Mouse (Mus musculus): Measurements from ENCODE around the gene Rasgef1b.

Gene Rasgef1b

DNA sequence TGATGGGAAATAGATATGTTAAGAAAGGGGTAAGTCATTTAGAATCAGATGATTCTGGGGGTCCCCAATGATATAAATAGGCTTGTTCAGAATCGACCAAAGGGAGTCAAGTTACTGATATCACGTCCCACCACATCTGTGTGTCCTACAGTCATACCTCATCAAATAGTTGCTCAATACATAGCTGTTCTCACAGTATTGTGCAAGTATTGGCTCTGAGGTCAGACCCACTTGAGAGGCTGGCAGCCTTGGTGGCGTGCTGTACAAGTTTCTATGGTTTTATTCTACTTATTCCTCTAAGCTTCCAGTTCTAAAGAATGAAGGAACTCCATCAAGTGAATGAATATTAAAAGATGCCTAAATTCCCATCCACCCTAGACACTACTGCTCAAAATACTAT is 445.2 kb downstream of the Rasgef1b start:
- no peak for DNase-seq

DNA sequence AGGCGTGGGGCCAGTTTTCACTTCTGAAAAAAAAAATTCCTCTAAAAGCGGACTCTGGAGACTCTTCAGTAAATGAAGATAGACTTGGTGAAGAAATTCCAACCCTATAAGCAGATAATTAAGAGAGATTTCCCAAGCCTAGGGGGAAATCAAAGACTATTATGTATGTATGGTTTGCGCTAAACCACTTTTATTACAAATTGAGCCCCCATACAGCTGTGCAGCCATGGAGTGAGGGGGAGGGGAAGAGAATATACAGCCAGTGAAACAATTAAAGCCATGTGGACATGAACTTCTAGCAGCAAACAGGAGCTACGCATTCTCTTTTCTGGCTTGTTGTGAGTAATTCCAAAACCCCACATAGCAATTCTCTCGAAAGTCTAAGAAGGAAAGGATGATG is 448.3 kb downstream of the Rasgef1b start:
- no peak for DNase-seq

DNA sequence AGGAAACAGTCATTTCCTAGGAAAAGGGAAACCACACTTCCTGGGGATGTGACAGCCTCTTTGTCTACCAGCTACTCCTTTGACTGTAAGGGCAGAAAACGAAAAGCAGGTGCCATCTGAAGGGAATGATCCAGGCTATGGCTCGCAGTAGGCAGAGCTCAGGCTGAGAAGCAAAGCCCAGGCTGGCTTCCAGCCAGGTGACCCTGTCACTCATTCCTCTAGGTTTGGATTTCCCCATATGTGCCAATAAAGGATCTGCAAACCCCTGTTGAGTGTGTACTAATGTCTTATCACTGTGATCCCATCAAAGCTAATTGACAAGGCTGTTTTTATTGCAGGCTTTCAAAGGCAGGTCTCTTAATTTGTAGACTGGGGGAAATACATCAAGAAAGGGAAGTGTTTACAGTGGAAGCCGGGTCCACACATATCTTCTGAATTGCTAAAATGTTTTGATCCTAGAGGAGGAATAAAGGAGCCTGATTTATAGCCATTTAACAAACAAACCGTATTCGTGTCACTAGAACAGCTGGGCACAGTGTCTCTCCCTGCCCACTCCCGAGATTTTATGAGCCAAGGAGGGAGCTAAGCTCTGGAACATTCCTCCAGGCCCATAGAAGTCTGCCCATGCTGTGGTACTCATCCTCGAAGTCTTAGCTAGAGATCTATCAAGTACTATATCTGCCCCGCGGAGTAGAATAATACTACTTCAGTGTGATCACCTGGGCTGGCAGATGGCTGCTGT is 449.7 kb downstream of the Rasgef1b start:
- DNase-seq: no peak

DNA sequence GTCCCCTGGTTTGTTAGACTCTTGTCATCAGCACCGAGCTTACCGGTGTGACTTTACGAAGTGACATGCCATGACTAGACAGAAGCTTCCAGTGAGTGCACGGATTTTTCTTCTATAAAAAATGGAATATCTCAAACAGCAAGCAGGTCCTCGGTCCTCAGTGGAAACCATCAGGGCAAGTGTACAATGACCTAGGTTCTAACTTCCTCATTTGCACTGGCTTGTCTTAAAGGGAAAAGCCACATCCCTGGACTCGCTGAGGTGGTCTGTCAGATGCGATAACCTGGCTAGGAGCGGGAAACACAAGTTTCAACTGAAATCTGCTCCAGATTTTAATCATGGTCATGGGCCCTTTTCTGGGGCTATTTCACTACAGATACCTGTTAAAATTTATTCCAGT is 450.5 kb downstream of the Rasgef1b start:
- no peak for DNase-seq

DNA sequence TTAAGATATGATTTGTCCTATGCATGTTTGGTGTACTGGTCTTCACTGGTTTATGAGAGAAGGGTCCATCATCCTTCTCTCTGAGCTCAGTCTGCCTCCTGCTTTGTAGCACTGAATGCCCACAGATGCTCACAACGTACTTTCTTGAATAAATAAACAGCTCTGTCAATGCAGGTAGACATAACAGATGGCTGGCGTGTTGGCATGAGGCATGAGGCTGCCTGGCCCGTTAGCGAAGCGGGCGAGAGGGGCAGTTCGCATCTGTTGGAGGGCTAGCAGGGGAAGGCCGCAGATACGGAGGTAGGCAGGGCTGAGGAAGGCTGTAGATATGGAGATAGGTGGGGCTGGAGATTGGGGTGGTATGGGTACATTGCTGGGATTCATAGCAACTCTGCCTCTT is 451.3 kb downstream of the Rasgef1b start:
- DNase-seq: no peak

DNA sequence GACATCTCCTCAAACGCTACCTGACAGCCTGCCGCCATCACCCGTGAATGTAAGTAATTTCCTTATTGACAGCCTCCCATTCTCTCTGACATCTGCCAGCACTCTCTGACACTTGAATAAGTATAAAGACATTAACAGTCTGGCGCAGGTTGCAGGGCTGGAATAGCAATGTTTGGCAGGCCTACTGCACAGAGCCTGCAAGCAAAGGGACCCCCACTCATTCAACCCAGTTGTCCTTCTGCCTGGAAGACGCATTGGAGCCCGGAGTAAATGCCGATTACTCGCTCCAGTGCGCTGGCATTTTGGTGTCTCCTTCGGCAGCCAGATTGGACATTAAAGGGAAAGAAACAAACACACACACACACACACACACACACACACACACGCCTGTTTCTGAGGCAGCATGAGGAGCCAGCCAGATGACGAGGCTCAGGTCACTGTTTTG is 454.7 kb downstream of the Rasgef1b start:
- no peak for DNase-seq

DNA sequence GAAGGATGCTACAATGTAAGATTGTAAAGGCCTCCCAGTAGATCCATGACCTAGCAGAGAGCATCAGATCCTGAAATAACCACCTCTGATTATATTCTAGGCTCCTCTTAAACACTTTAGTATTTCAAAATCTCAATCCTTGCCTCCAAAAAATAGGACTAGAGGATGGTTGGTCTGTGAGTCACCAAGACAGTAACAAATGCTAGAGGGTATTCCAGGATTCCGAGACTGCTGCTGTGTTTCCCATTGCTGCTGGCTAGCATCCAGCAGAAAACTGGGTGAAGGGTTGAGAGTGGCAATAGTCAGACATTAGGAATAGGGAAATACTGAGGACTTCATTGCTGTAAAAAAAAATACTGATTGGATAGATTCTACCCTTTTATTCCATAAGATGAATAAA is 457.3 kb downstream of the Rasgef1b start:
- peak; percentile 35 for DNase-seq

DNA sequence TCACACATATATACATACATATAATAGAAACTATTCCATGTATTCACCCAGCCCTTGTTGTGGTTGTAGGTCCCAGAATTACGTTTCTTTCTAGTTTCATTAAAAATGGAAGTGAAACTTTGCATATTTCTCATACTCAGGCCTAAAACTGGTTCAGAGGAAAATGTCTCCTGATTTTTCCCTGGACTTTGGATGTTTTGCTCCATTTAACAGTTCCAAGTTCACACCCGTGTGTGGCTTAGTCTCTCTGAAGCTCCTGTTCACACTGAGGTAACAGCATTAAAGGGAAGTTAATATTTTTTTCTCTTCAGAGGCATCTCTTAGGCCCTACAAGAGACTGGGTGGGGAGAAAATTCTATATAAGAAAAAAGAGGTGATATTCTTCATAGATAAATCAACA is 459.7 kb downstream of the Rasgef1b start:
- no peak for DNase-seq

DNA sequence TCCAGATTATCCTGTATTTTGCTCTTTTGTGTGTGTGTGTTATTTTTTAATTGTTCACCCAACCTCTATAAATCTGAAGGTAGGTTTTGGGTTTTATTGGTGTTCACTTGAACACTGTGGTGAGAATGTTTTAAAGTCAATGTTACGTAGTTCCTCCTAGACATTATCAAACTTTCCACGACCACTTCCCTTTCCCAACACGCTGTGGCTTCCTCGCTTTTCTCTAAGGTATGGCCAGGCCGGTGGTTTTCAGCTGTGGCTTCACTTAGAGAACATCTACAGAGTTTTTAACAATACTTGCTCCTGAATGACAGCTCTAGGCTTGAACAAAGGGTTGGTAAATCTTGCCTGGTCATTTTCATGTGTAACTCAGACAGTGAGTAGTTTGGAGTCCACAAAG is 461.5 kb downstream of the Rasgef1b start:
- DNase-seq: no peak

DNA sequence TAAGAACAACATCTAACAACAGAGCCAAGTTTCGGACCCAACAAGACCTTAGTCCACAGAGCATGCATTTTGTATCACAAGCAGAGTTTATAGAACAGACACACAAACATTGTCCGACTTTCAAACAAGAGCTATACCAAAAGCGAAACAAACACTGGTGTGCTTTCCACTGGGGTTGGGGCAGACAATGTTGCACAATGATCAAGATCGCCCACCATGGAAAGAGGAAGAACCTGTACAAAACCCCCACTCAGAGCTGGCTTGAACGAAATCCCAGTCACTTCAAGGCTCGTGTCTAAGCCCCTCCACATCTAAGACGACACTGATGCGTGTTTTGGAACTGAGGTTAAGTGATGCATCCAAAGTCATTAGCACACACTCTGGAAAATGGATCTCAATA is 462.6 kb downstream of the Rasgef1b start:
- DNase-seq: no peak

DNA sequence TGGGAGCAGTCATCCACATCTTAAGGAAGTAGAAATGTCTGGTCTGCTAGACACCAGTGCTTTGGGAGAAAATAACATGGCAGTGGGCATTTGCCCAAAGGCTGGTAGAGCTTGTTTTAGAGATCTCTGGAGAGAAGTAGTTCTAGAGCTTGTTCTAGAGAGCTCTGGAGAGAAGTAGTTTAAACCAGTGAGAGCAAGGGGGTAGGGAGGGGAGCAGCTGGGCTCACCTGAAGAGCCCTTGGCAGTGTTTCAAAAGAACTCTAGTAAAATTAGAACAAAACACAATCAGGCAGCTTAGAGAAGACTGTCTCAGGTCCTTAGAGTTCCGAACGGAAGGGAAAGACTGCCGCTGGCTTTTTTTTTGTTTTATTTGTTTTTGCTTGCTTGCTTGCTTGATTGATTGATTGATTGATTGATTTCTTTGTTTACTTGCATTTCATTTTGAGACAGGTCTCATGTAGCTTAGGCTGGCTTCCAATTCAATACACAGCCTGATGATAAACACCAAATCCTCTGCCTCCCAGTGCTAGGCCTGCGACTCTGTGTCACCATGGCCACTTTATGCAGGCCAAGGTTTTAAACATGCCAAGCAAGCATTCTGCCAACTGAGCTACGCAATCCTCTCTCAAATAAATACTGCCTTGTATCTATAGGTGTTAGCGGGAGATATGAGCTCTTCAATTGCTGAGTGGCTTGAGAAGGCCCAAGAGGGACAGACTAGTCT is 466.5 kb downstream of the Rasgef1b start:
- DNase-seq: no peak

DNA sequence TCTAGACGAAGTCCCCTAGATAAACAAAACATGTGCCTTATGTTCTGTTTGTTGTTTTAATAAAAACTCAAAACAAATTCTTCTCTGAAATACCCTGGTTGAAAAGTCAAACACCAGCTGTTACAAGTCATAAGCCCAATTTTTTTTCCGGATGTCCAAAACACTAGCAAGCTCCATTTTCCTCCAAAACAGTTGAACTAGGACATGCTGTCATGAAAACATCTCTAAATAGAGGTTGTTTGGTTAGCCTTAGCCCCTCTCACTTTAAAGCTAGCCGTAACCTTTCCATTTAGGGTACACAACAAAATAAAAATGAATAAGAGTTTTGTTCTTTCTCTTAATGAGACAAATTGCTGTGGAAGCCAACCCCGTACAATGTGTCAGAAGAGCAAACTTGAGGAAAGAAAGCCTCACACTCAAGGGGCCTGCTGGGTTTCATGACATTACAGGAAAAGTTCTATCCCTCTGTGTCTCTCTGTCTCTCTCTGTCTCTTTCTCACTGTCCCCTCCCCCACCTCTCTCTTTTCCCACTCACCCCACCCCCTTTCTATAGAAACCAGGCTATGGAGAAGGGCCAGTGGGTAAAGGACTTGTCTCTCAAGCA is 467.6 kb downstream of the Rasgef1b start:
- DNase-seq: peak; percentile 48

DNA sequence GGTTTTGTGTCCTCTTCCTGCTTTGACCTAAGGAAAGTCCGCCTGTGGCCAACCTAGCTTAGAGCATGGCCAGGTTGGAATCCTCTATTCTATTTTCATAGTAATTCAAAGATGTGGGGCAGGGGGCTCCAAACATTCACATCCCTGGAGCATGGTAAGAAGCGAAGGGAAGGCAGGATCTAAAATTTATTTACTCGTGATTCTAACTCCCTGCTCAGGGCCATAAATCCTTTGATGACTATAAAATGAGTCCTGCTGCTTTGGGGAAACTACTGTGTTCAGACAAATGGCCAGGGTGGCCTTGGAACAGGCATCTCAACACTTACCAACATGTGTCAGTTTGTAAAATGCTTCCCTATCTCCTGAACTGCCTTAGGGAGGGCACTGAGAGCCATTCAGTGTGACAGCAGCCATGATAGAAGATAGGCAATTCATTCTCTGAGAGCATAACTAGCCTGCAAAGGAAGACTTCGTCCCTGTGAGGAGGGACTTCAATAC is 470.8 kb downstream of the Rasgef1b start:
- DNase-seq: no peak

DNA sequence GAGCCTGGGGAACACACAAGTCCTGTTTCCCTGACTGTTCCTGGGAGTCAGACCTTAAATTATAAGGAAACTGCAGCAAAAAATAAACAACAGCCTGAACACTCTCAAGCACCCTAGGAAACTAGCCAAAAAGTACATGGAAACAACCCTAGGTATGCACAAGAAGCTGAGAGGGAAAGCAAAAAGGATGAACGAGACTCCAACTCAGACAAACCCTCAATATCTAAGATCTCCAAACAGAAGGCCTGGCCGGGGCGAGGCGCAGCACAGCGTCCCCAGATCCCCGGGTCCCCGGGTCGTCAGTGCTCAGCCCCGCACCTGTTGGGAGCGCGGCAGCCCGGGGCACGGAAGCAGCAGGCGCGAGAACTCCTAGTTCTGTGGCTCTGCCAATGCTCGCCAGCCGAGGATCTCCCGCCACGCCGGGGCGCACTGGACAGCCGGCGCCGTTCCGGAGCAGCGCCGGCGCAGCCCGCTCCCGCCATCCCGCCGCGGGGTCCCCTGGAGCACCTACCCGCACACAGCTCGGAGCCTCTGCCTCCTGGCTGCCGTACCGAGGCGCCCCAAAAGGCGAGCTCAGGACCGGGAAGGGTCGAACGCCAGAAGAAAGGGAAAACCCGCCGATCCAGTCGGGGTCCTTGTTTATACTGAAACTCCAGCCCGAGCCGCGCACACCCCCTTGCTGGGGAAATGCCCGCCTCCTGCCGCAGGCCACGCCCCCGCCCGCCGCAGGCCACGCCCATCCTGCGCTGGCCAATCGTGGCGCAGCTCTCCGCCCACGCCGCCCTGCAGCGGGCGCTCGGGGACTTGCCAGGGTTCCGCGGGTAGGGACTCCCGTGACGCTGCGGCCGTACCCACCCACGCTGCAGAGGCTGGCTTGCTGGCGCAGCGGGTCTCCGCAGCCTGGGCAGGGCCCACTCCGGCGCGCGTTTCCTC is 476.4 kb downstream of the Rasgef1b start:
- peak; percentile 97 for DNase-seq

DNA sequence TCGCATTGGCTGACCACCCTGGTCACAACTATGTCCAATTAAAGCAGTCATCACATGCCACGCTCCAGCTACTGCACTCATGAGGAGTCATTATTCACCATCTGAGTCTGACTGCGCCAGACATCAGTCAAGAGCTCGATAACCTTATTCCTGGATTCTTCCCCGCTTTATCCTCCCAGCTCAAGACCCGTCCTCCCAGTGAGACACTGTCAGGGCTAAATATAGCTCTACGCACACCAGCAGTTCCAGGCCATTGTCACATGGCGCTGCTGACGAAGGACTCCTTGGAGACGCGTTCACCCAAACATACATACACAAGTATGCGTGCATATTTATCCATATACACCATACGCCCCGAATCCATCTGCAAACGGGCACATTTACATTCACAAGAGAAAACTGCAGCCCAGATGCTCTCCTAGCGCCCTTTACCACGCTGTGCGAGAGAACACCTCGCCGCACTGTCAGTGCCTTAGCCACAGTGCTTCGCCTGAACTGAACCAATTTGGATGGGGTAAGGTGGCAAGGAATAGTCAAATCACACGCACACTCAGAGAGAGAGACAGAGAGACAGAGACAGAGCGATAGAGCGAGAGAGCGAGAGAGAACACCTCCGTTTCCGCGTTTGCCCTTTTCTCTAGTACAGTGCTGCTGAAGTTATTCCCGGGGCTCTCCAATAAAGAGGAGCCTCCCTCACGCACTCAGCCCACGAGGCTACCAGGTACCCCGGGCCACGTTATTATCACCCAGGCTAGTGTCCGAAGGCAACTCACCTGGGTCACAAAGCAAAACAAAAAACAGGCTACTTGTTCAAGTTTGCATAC is 477.3 kb downstream of the Rasgef1b start:
- DNase-seq: no peak

DNA sequence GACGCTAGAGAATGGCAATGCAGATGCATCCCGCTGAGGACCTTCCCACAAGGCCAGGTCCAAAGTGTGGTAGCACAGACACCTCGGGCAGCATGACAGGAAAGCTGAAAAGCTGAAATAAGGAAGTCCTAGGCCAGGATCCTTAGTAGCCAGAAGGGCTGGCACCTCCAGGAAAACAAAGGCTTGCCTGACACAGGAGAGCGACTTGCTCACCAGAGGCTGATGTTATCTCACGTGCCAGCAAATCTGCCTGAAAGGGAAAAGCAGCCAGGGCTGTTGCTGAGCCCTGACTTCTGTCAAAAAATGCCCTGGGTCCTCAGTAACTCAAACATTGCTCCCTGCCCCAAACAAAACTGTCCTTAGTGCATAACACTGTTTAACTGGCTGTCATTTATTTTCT is 478.0 kb downstream of the Rasgef1b start:
- DNase-seq: no peak

DNA sequence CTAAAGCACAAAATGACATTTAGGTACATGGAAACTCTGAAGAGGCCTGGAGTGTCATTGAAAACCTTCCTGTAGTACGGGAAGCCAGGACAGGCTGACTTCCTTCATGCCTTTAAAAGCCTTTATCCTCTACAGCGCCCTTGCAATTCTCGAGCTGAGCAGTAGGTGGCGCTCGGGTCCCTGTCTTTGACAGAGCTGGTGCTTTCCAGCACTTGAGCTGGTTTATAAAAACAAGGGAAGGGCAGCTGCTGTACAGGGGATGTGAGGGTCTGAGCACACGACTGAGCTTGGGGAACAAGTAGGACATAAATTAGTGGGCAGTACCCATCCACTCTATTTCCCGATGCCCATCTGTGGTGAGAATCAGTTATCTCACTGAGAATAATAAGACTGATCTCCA is 480.4 kb downstream of the Rasgef1b start:
- peak; percentile 95 for DNase-seq

DNA sequence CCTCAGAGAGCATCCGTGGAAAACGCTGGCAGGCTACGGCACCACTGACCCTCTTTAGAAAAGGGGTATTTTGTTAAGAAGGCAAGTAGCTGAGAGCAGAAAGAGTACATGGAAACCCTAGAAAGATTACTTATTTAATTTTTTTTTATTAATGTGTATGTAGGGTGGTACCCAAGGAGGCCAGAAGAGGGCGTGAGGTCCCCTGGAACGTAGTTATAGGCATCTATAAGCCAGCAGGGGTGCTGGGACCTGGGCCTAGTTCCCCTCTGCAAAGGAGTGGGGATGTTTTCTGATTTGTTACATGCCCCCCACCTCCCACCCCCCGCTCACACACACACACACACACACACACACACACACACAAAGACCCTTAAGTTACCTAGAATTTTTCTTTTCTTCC is 480.9 kb downstream of the Rasgef1b start:
- DNase-seq: no peak

DNA sequence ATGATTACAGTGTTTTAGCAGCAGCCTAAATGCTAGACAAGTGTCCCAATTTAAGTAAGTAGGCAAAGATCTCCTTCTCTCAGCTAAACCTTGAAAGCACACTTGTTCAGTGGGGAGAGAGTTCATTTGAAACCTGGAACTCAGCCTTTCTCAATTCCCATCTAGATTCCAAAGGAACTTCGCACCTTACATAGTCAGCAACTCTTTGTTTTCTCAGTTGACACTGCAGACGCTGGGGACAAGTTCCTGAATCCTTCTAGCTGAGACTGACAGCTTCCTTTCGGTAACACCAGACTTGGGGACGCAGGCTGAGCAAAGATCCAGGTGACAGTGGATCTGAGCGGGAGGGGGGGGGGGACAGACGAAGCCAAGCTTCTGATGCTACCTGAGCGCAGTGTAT is 481.4 kb downstream of the Rasgef1b start:
- no peak for DNase-seq

DNA sequence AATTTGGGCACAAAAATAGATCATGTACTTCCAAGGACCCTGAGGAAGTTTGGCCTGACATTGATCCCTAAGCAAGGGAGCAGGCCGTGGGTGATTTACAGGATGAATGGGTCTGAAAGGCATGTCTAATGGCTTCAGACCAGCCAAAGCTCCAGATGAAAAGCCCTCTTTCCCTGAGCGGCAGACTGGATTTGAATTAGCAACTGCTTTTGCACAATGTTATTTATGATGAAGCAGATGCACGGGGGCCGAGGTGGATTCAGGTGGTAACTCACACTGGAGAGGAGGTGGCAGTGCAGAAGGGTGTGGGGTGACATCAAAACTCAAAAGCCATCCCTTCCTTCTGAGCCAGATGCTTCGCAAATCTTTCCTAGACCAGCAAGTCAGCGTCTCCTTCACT is 481.9 kb downstream of the Rasgef1b start:
- DNase-seq: no peak

DNA sequence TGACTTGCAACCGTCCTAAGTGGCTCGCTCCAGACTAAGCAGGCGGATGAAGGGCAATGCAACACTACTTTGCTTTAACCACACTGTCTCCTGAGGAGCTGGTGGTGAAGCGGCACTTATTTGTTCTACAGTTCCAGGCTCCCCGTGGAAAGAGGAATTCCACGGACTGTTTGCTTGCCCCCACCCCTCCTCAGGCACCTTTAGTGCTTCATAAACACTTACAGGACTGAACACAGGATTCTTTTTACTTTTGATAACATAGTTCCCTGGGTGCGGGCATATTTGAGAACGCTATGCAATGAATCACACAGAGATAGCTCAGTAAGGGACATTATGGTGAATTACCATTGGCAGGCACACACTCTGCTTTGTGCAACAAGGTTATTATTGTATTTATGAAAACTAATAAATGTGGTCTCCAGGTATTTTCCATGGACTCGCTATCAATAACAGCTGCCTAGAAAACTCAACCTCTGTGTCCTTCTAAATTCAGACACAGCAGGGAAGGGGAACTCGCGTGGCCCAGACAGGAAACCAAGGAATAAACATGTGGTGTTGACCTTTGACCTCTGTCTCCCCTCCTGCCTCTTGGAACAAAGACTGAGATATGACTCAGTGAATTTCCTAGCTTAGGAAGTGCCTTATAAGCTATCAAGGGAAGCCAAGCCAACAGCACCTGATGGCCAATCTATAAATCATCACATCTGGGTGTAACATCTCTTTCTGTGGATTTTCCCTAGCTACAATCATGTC is 486.7 kb downstream of the Rasgef1b start:
- DNase-seq: peak; percentile 47
